Mouse (Mus musculus): ENCODE data around the gene Gm20683. TPM values are rescaled to one million over a fixed set of nuclear protein-coding genes. Genes with fewer than 3 reads are reported as not detected.

Gene Gm20683
- total and polyA plus RNA-seq, 3 experiments = 4.9 to 6.8 TPM; not detected in 1

DNA sequence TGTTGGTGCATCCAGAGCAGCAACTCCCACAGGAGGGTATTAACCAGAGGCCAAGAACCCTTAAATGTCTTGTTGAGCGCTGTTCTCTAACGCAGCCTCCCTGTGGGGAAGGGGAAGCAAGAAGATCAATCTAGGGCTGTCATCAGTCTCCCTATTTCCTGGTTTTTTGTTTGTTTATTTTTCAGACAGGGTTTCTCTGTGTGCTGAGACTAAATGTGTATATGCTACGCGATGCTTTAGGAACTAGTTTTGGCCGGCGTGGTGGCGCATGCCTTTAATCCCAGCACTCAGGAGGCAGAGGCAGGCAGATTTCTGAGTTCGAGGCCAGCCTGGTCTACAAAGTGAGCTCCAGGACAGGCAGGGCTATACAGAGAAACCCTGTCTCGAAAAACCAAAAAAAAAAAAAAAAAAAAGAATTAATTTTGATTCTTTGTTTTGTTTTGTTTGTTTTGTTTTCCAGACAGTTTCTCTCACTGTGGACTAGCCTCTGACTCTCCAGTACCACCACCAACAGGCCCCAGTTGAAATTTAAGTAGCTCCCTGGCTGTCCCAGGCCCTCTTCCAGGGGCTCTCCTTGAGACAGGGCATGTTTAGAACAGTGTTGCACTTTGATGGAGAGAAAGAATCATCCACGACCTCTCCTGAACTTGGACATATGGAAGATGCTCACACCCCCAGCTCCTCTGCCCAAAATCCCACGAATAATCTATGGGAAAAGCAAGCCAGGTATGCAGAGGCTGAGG, 32.0 kb upstream of the Gm20683 start:
- peaks cover 6% of the 10 kb centered on the region; the same call in 1 of the 2 replicates for H3K79me2 ChIP-seq (ENCODE audit: control insufficient read depth, insufficient read depth, low read length, poor library complexity)
- H3K4me1 ChIP-seq (ENCODE audit: control insufficient read depth in 1 of 2, insufficient read depth in 2 of 2, low read length in 2 of 2) = peaks cover 2 to 19% of the 10 kb centered on the region in 2 experiments; a peak in 3 of 4 replicates
- H3K36me3 ChIP-seq (ENCODE audit: control insufficient read depth in 1 of 2, insufficient read depth in 2 of 2, low read length in 2 of 2) = peaks cover 0 to 7% of the 10 kb centered on the region in 2 experiments; a peak in 2 of 4 replicates
- H3K9me3 ChIP-seq (replicated peaks; ENCODE audit: insufficient read depth, low read length) = no peaks in the 10 kb centered on the region
- H3K27me3 ChIP-seq (ENCODE audit: control insufficient read depth in 1 of 2, insufficient read depth in 2 of 2, low read length in 2 of 2) = no peaks in the 10 kb centered on the region
- TF ChIP-seq ZC3H11A (IDR thresholded peaks at IDR 0.05; ENCODE audit: low read depth, low read length) (no peak), SIN3A (IDR thresholded peaks at IDR 0.05; ENCODE audit: low read length) (peak; percentile 20; the same call in 1 of the 2 replicates), MAX (IDR thresholded peaks at IDR 0.05; ENCODE audit: low read length) (no peak), RCOR1 (IDR thresholded peaks at IDR 0.05; ENCODE audit: low read depth, low read length) (no peak), JUND (IDR thresholded peaks at IDR 0.05; ENCODE audit: low read depth, low read length) (no peak), ELF1 (IDR thresholded peaks at IDR 0.05; ENCODE audit: low read depth, low read length) (no peak), BHLHE40 (IDR thresholded peaks at IDR 0.05; ENCODE audit: borderline replicate concordance, low read depth, low read length) (no peak), KAT2A (conservative IDR thresholded peaks at IDR 0.05; ENCODE audit: low read depth, low read length) (no peak), SMC3 (IDR thresholded peaks at IDR 0.05; ENCODE audit: low read depth, low read length) (no peak), NELFE (IDR thresholded peaks at IDR 0.05; ENCODE audit: low read depth, low read length) (no peak), TBP (IDR thresholded peaks at IDR 0.05; ENCODE audit: low read depth, low read length) (peak; percentile 99), TCF12 (IDR thresholded peaks at IDR 0.05; ENCODE audit: low read depth, low read length) (no peak), ZNF384 (IDR thresholded peaks at IDR 0.05; ENCODE audit: low read depth, low read length) (peak; percentile 56; the same call in 1 of the 2 replicates), ETS1 (IDR thresholded peaks at IDR 0.05; ENCODE audit: low read depth, low read length) (no peak), POLR2AphosphoS5 (IDR thresholded peaks at IDR 0.05; ENCODE audit: borderline replicate concordance, low read depth, low read length) (no peak), POLR2AphosphoS2 (IDR thresholded peaks at IDR 0.05; ENCODE audit: low read length) (no peak), USF2 (IDR thresholded peaks at IDR 0.05; ENCODE audit: borderline replicate concordance in 1 of 2, insufficient read depth in 1 of 2, low read depth in 1 of 2, low read length in 2 of 2) (no peak), ZMIZ1 (IDR thresholded peaks at IDR 0.05; ENCODE audit: low read depth, low read length) (no peak), HCFC1 (IDR thresholded peaks at IDR 0.05; ENCODE audit: low read depth, low read length) (0 out of 2 replicates have a peak, but pooled peaks have one; percentile 12), MYB (IDR thresholded peaks at IDR 0.05; ENCODE audit: low read depth, low read length) (no peak), GATA1 (IDR thresholded peaks at IDR 0.05; ENCODE audit: low read depth, low read length) (no peak), UBTF (IDR thresholded peaks at IDR 0.05; ENCODE audit: borderline replicate concordance, insufficient read depth, low read depth, low read length) (no peak), MAFK (IDR thresholded peaks at IDR 0.05; ENCODE audit: borderline replicate concordance, low read depth, low read length) (0 out of 2 replicates have a peak, but pooled peaks have one; percentile 29), MEF2A (IDR thresholded peaks at IDR 0.05; ENCODE audit: extremely low read depth, insufficient replicate concordance, low read depth, low read length, poor library complexity, severe bottlenecking) (no peak), E2F4 (IDR thresholded peaks at IDR 0.05; ENCODE audit: borderline replicate concordance, low read depth, low read length) (no peak), TAL1 (IDR thresholded peaks at IDR 0.05; ENCODE audit: low read length) (no peak), USF1 (IDR thresholded peaks at IDR 0.05; ENCODE audit: low read depth, low read length) (no peak), EP300 (IDR thresholded peaks at IDR 0.05; ENCODE audit: low read depth in 1 of 2, low read length in 2 of 2) (no peak), CHD1 (IDR thresholded peaks at IDR 0.05; ENCODE audit: low read depth, low read length) (no peak), MYC (IDR thresholded peaks at IDR 0.05; ENCODE audit: low read depth, low read length) (no peak), CHD2 (IDR thresholded peaks at IDR 0.05; ENCODE audit: low read length) (no peak)
- peak overlapping the region; percentile 26; the same call in 1 of the 2 replicates for H3K27ac ChIP-seq (ENCODE audit: control insufficient read depth, low read depth, low read length)
- peak overlapping the region; percentile 73 for H3K9ac ChIP-seq (ENCODE audit: control insufficient read depth, low read depth, low read length, poor library complexity, severe bottlenecking)
- H3K4me3 ChIP-seq (ENCODE audit: control insufficient read depth in 1 of 2, insufficient read depth in 1 of 2, low read depth in 2 of 2, low read length in 2 of 2) = peak overlapping the region; percentile 82 to 87
- DNase-seq (ENCODE audit: low read depth, low spot score) = peak; percentile 66
